Mouse (Mus musculus) liver, embryonic 12.5 days (tissue): ENCODE data around the gene Agap1. TPM values are rescaled to one million over a fixed set of nuclear protein-coding genes. Genes with fewer than 3 reads are reported as not detected.
"Not testable (repeated sequence)": the region's sequence is repeated elsewhere in the genome, so short reads cannot be mapped to it uniquely, and the experiment has no call there.

Experiments
- ATAC-seq: fragments of 200-750 bp; cut with Nextera tagmentation; 2 replicates; pipeline ENCODE4 v1.8.0; 2017; ENCODE audit warnings: moderate number of reproducible peaks, mild to moderate bottlenecking, moderate library complexity
- H3K27ac ChIP-seq: fragments of 300-500 bp; sonication (generic); 2 replicates; pipeline ENCODE4 v1.5.1; 2016; ENCODE audit warnings: mild to moderate bottlenecking
- H3K27me3 ChIP-seq: fragments of 300-500 bp; sonication (generic); replicated peaks from 2 replicates; pipeline ENCODE4 v1.6.1; 2016; ENCODE audit warnings: mild to moderate bottlenecking, moderate library complexity
- H3K36me3 ChIP-seq: fragments of 300-500 bp; sonication (generic); 2 replicates; pipeline ENCODE4 v1.6.1; 2016; ENCODE audit warnings: mild to moderate bottlenecking, moderate library complexity
- H3K4me1 ChIP-seq: fragments of 300-500 bp; sonication (generic); 2 replicates; pipeline ENCODE4 v1.6.1; 2016
- H3K4me2 ChIP-seq: fragments of 300-500 bp; sonication (generic); 2 replicates; pipeline ENCODE4 v1.6.1; 2016; ENCODE audit warnings: mild to moderate bottlenecking, moderate library complexity
- H3K4me3 ChIP-seq: fragments of 300-500 bp; sonication (generic); 2 replicates; pipeline ENCODE4 v1.5.1; 2016; ENCODE audit warnings: mild to moderate bottlenecking, moderate library complexity
- H3K9ac ChIP-seq: fragments of 300-500 bp; sonication (generic); 2 replicates; pipeline ENCODE4 v1.6.1; 2016; ENCODE audit warnings: mild to moderate bottlenecking, moderate library complexity
- H3K9me3 ChIP-seq: fragments of 300-500 bp; sonication (generic); replicated peaks from 2 replicates; pipeline ENCODE4 v1.6.1; 2016; ENCODE audit warnings: mild to moderate bottlenecking, moderate library complexity
- WGBS: fragments of 180-500 bp; shearing (Covaris S2); methylation state at CpG from one replicate; pipeline ENCODE4 v1.1.7; 2016; ENCODE audit not compliant: insufficient replicate concordance; 5-methylcytosine and 5-hydroxymethylcytosine counted together
- polyA plus RNA-seq: library from polyadenylated mRNA; unstranded; fragments of >200 nt; fragmentation: Nextera tagmentation; extraction: Ambion mirVana; gene quantifications from 2 replicates; pipeline ENCODE4 v1.2.1, GENCODE M21; 2016

The Agap1 gene
- polyA plus RNA-seq, 1 experiment from 2014 or later: 4.1 TPM

- Histone ChIP-seq H3K9ac (no peak overlapping the region), H3K4me3 (no peak overlapping the region), H3K4me1 (0 out of 2 replicates have a peak, but pooled peaks cover 5% of the 10 kb centered on the region), H3K27me3 (no peaks in the 10 kb centered on the region), H3K27ac (no peak overlapping the region), H3K36me3 (no peaks in the 10 kb centered on the region), H3K4me2 (no peak overlapping the region), H3K9me3 (no peaks in the 10 kb centered on the region)
- no peak for ATAC-seq
- 78% methylated on average over 6 of the region's 6 CpGs for WGBS
Observed at GRCm38 (mm10) chr1:89486891-89487290, 32.3 kb downstream of the Agap1 start.

GRCm38 (mm10) chr1:89489111-89489971, 34.7 kb downstream of the Agap1 start:
- 0 out of 2 replicates have a peak, but pooled peaks cover 5% of the 10 kb centered on the region for H3K4me1 ChIP-seq
- no peaks in the 10 kb centered on the region for H3K9me3 ChIP-seq
- no peak overlapping the region for H3K4me3 ChIP-seq
- no peak for ATAC-seq
- no peak overlapping the region for H3K4me2 ChIP-seq
- H3K36me3 ChIP-seq: no peaks in the 10 kb centered on the region
- no peaks in the 10 kb centered on the region for H3K27me3 ChIP-seq
- 65% methylated on average over 17 of the region's 17 CpGs for WGBS
- no peak overlapping the region for H3K27ac ChIP-seq
- no peak overlapping the region for H3K9ac ChIP-seq

GRCm38 (mm10) chr1:89493177-89493576, 38.6 kb downstream of the Agap1 start:
- no peak overlapping the region for H3K27ac ChIP-seq
- 0 out of 2 replicates have a peak, but pooled peaks cover 10% of the 10 kb centered on the region for H3K4me1 ChIP-seq
- no peaks in the 10 kb centered on the region for H3K36me3 ChIP-seq
- no peak overlapping the region for H3K9ac ChIP-seq
- ATAC-seq: no peak
- no peak overlapping the region for H3K4me3 ChIP-seq
- H3K27me3 ChIP-seq: no peaks in the 10 kb centered on the region
- WGBS: 70% methylated on average over 5 of the region's 5 CpGs
- H3K9me3 ChIP-seq: no peaks in the 10 kb centered on the region
- no peak overlapping the region for H3K4me2 ChIP-seq

- H3K9me3 ChIP-seq: no peaks in the 10 kb centered on the region
- H3K9ac ChIP-seq: no peak overlapping the region
- H3K4me3 ChIP-seq: no peak overlapping the region
- peaks cover 8% of the 10 kb centered on the region; the same call in 1 of the 2 replicates for H3K4me1 ChIP-seq
- no peaks in the 10 kb centered on the region for H3K27me3 ChIP-seq
- no peak overlapping the region for H3K4me2 ChIP-seq
- WGBS: 77% methylated on average over 1 of the region's 1 CpGs
- no peak overlapping the region for H3K27ac ChIP-seq
- H3K36me3 ChIP-seq: no peaks in the 10 kb centered on the region
- ATAC-seq: no peak
Observed at GRCm38 (mm10) chr1:89494816-89495215, 40.2 kb downstream of the Agap1 start.

GRCm38 (mm10) chr1:89496204-89496603, 41.6 kb downstream of the Agap1 start:
- Histone ChIP-seq H3K4me1 (peaks cover 12% of the 10 kb centered on the region; the same call in 1 of the 2 replicates), H3K9ac (no peak overlapping the region), H3K27ac (no peak overlapping the region), H3K4me3 (no peak overlapping the region), H3K4me2 (no peak overlapping the region), H3K27me3 (no peaks in the 10 kb centered on the region), H3K9me3 (no peaks in the 10 kb centered on the region), H3K36me3 (no peaks in the 10 kb centered on the region)
- no peak for ATAC-seq
- 60% methylated on average over 7 of the region's 7 CpGs for WGBS

GRCm38 (mm10) chr1:89500925-89501324, 46.3 kb downstream of the Agap1 start:
- no peaks in the 10 kb centered on the region for H3K9me3 ChIP-seq
- WGBS: 87% methylated on average over 2 of the region's 2 CpGs
- no peaks in the 10 kb centered on the region for H3K27me3 ChIP-seq
- H3K27ac ChIP-seq: no peak overlapping the region
- no peak overlapping the region for H3K4me2 ChIP-seq
- no peak overlapping the region for H3K9ac ChIP-seq
- ATAC-seq: no peak
- H3K4me1 ChIP-seq: peaks cover 6% of the 10 kb centered on the region; the same call in 1 of the 2 replicates
- no peaks in the 10 kb centered on the region for H3K36me3 ChIP-seq
- H3K4me3 ChIP-seq: no peak overlapping the region

- H3K4me3 ChIP-seq: no peak overlapping the region
- peaks cover 6% of the 10 kb centered on the region; the same call in 1 of the 2 replicates for H3K4me1 ChIP-seq
- ATAC-seq: no peak
- H3K27me3 ChIP-seq: no peaks in the 10 kb centered on the region
- H3K27ac ChIP-seq: no peak overlapping the region
- no peaks in the 10 kb centered on the region for H3K36me3 ChIP-seq
- no peak overlapping the region for H3K4me2 ChIP-seq
- WGBS: 71% methylated on average over 4 of the region's 4 CpGs
- no peak overlapping the region for H3K9ac ChIP-seq
- no peaks in the 10 kb centered on the region for H3K9me3 ChIP-seq
Observed at GRCm38 (mm10) chr1:89501346-89501745, 46.7 kb downstream of the Agap1 start.

- not testable (repeated sequence) for H3K4me3 ChIP-seq, H3K36me3 ChIP-seq, H3K27me3 ChIP-seq, ATAC-seq, H3K9me3 ChIP-seq, H3K4me1 ChIP-seq, H3K9ac ChIP-seq, H3K4me2 ChIP-seq, H3K27ac ChIP-seq
Observed at GRCm38 (mm10) chr1:89501891-89502290, 47.3 kb downstream of the Agap1 start.

- ATAC-seq: no peak
- Histone ChIP-seq H3K9ac (no peak overlapping the region), H3K36me3 (no peaks in the 10 kb centered on the region), H3K4me1 (0 out of 2 replicates have a peak, but pooled peaks cover 12% of the 10 kb centered on the region), H3K9me3 (no peaks in the 10 kb centered on the region), H3K4me2 (no peak overlapping the region), H3K27me3 (no peaks in the 10 kb centered on the region), H3K27ac (no peak overlapping the region), H3K4me3 (no peak overlapping the region)
- WGBS: 47% methylated on average over 2 of the region's 2 CpGs
Observed at GRCm38 (mm10) chr1:89509196-89509595, 54.6 kb downstream of the Agap1 start.

- no peak overlapping the region for H3K4me3 ChIP-seq
- H3K36me3 ChIP-seq: no peaks in the 10 kb centered on the region
- no peak overlapping the region for H3K4me2 ChIP-seq
- no peak for ATAC-seq
- H3K4me1 ChIP-seq: 0 out of 2 replicates have a peak, but pooled peaks cover 12% of the 10 kb centered on the region
- no peak overlapping the region for H3K9ac ChIP-seq
- no peak overlapping the region for H3K27ac ChIP-seq
- no peaks in the 10 kb centered on the region for H3K9me3 ChIP-seq
- 55% methylated on average over 8 of the region's 8 CpGs for WGBS
- no peaks in the 10 kb centered on the region for H3K27me3 ChIP-seq
Observed at GRCm38 (mm10) chr1:89509763-89510340, 55.2 kb downstream of the Agap1 start.

GRCm38 (mm10) chr1:89510731-89511130, 56.1 kb downstream of the Agap1 start:
- H3K4me3 ChIP-seq: no peak overlapping the region
- no peaks in the 10 kb centered on the region for H3K9me3 ChIP-seq
- no peaks in the 10 kb centered on the region for H3K36me3 ChIP-seq
- no peak overlapping the region for H3K4me2 ChIP-seq
- 69% methylated on average over 8 of the region's 8 CpGs for WGBS
- H3K27ac ChIP-seq: no peak overlapping the region
- H3K27me3 ChIP-seq: no peaks in the 10 kb centered on the region
- H3K9ac ChIP-seq: no peak overlapping the region
- 0 out of 2 replicates have a peak, but pooled peaks cover 12% of the 10 kb centered on the region for H3K4me1 ChIP-seq
- ATAC-seq: no peak

- Histone ChIP-seq H3K9me3 (no peaks in the 10 kb centered on the region), H3K4me2 (no peak overlapping the region), H3K4me3 (no peak overlapping the region), H3K27ac (no peak overlapping the region), H3K27me3 (no peaks in the 10 kb centered on the region), H3K9ac (no peak overlapping the region), H3K36me3 (no peaks in the 10 kb centered on the region), H3K4me1 (0 out of 2 replicates have a peak, but pooled peaks cover 12% of the 10 kb centered on the region)
- WGBS: 66% methylated on average over 8 of the region's 8 CpGs
- ATAC-seq: no peak
Observed at GRCm38 (mm10) chr1:89513616-89514283, 59.1 kb downstream of the Agap1 start.
